Mouse (Mus musculus) forebrain, embryonic 10.5 days (tissue): Measurements from ENCODE around the gene Sgms1. TPM values are rescaled to one million over a fixed set of nuclear protein-coding genes. Genes with fewer than 3 reads are reported as not detected.
"Not testable (repeated sequence)": the region's sequence is repeated elsewhere in the genome, so short reads cannot be mapped to it uniquely, and the experiment has no call there.

Source experiments
- DNase-seq: peaks from one replicate; pipeline ENCODE4 v3.0.0-alpha.2; 2017; ENCODE audit warnings: low spot score; ENCODE audit errors: extremely low spot score
- H3K27ac ChIP-seq: fragments of 300-500 bp; sonication (generic); 2 replicates; pipeline ENCODE4 v1.5.1; 2016; ENCODE audit warnings: mild to moderate bottlenecking
- H3K27me3 ChIP-seq: fragments of 300-500 bp; sonication (generic); 2 replicates; pipeline ENCODE4 v1.6.1; 2016; ENCODE audit warnings: mild to moderate bottlenecking; ENCODE audit not compliant: poor library complexity, severe bottlenecking
- H3K36me3 ChIP-seq: fragments of 300-500 bp; sonication (generic); replicated peaks from 2 replicates; pipeline ENCODE4 v1.6.1; 2016; ENCODE audit warnings: mild to moderate bottlenecking, moderate library complexity
- H3K4me1 ChIP-seq: fragments of 300-500 bp; sonication (generic); 2 replicates; pipeline ENCODE4 v1.6.1; 2016
- H3K4me3 ChIP-seq: fragments of 300-500 bp; sonication (generic); 2 replicates; pipeline ENCODE4 v1.5.1; 2016; ENCODE audit warnings: mild to moderate bottlenecking, moderate library complexity
- H3K9me3 ChIP-seq: fragments of 300-500 bp; sonication (generic); 2 replicates; pipeline ENCODE4 v1.6.1; 2016; ENCODE audit warnings: mild to moderate bottlenecking, moderate library complexity
- WGBS: fragments of 180-500 bp; shearing (Covaris S2); methylation state at CpG from one replicate; pipeline ENCODE4 v1.1.7; 2016; 5-methylcytosine and 5-hydroxymethylcytosine counted together
- polyA plus RNA-seq: library from polyadenylated mRNA; unstranded; fragments of >200 nt; fragmentation: Nextera tagmentation; extraction: Ambion mirVana; gene quantifications from 2 replicates; pipeline ENCODE4 v1.2.1, GENCODE M21; 2016

The Sgms1 gene
- polyA plus RNA-seq, 1 experiment from 2014 or later = 15.1 TPM

DNA sequence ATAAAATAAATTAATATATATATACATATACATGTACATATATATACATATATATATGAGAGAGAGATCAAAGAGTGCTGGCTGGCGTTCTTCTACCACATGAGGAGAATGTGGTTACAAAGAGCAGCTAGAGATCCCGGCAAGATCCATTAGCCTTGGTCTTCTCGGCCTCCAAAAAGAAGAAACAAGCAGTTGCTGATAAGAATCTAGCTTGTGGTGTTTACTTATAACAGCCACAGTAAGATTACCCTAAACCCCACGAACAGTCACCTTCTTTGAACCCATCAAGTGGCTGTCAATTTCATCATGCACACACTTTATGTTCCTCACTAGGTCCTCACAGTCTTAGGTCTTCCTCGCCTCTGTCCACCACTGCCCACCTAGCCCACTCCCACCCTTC lies 240.8 kb downstream of the Sgms1 start:
- H3K4me3 ChIP-seq = no peak overlapping the region
- no peaks in the 10 kb centered on the region for H3K27me3 ChIP-seq
- no peak overlapping the region for H3K27ac ChIP-seq
- H3K36me3 ChIP-seq = no peaks in the 10 kb centered on the region
- 86% methylated on average over 5 of the region's 5 CpGs for WGBS
- no peaks in the 10 kb centered on the region for H3K4me1 ChIP-seq
- no peaks in the 10 kb centered on the region for H3K9me3 ChIP-seq
- DNase-seq = no peak

DNA sequence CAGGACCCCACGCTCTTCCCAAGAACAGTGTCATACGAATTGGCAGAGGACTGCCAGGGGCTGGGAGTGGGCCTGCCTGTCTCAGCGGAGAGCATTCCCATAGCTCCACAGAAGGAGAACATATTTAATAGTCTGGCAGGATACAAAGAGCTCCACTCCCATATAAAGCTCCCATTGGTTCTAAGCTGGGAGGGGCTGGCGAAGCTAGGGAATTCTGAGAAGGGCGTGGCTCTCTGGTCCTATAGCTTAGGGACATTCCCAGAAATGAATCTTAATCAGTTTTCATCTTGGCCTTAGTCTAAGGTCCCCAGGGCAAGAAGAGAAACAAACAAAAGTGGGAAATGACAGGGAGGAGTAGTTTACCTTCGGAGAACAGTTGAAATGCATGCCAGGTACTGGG lies 247.1 kb downstream of the Sgms1 start:
- 94% methylated on average over 6 of the region's 6 CpGs for WGBS
- no peaks in the 10 kb centered on the region for H3K4me1 ChIP-seq
- DNase-seq = no peak

GRCm38 (mm10) chr19:32138361-32139088 lies 251.0 kb downstream of the Sgms1 start:
- DNase-seq = no peak
- no peaks in the 10 kb centered on the region for H3K9me3 ChIP-seq
- no peaks in the 10 kb centered on the region for H3K36me3 ChIP-seq
- H3K4me1 ChIP-seq = peaks cover 9% of the 10 kb centered on the region
- H3K27ac ChIP-seq = no peak overlapping the region
- H3K27me3 ChIP-seq = no peaks in the 10 kb centered on the region
- WGBS = 83% methylated on average over 14 of the region's 14 CpGs
- H3K4me3 ChIP-seq = no peak overlapping the region

More for the DNA sequence above, 247.1 kb downstream of the Sgms1 start:
- Histone ChIP-seq H3K9me3 (no peaks in the 10 kb centered on the region), H3K27me3 (no peaks in the 10 kb centered on the region), H3K36me3 (no peaks in the 10 kb centered on the region), H3K4me3 (no peak overlapping the region), H3K27ac (no peak overlapping the region)

DNA sequence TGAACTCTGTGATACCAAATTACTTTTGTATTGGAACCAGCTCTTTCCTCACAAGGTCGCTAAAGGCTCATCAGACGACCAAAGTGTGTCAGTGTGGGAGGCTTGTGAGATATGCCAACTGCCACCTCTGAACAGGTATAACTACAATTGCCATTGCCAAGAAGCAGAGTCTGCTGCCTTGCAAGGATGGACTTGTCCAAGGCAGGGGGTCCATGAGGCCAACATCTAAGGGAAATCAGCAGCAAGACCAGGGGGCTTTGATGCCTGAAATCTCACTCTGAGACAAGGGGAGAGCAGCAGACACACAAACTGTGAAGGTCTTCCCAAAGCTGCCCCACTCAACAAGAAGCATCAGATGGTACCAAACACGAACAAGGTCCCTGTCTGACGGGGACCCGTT lies 251.6 kb downstream of the Sgms1 start:
- H3K9me3 ChIP-seq = no peaks in the 10 kb centered on the region
- H3K27me3 ChIP-seq = no peaks in the 10 kb centered on the region
- peaks cover 9% of the 10 kb centered on the region for H3K4me1 ChIP-seq
- no peak overlapping the region for H3K27ac ChIP-seq
- DNase-seq = no peak
- no peaks in the 10 kb centered on the region for H3K36me3 ChIP-seq
- 84% methylated on average over 5 of the region's 5 CpGs for WGBS
- no peak overlapping the region for H3K4me3 ChIP-seq

GRCm38 (mm10) chr19:32136888-32137625 lies 252.5 kb downstream of the Sgms1 start:
- Histone ChIP-seq H3K27me3 (no peaks in the 10 kb centered on the region), H3K27ac (no peak overlapping the region), H3K4me1 (peaks cover 10% of the 10 kb centered on the region), H3K9me3 (no peaks in the 10 kb centered on the region), H3K36me3 (no peaks in the 10 kb centered on the region), H3K4me3 (no peak overlapping the region)
- 65% methylated on average over 4 of the region's 4 CpGs for WGBS
- DNase-seq = no peak

DNA sequence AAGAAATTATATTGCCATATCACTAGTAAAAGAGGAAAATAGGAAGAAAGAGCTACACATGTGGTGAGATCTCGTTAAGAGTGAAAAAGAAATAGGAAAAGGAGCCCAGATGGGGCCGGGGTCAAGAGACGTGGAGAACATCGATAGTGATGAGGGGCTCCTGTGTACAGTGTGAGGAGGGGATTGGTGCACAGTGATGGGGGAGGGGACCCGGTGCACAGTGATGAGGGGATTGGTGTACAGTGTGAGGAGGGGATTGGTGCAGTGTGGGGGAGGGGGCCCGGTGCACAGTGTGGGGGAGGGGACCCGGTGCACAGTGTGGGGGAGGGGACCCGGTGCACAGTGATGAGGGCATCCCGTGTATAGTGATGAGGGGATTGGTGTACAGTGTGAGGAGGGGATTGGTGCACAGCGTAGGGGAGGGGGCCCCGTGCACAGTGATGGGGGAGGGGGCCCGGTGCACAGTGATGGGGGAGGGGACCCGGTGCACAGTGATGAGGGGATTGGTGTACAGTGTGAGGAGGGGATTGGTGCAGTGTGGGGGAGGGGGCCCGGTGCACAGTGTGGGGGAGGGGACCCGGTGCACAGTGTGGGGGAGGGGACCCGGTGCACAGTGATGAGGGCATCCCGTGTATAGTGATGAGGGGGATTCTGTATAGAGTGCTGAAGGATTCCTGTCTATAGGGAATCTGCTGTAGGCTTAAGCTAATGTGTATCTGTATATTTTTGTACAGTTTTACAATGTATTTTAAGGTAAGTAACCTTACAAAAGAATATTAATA lies 257.6 kb downstream of the Sgms1 start:
- H3K27ac ChIP-seq, H3K4me3 ChIP-seq, H3K9me3 ChIP-seq, H3K36me3 ChIP-seq, DNase-seq, H3K27me3 ChIP-seq: not testable (repeated sequence)
- WGBS = 89% methylated on average over 15 of the region's 17 CpGs
- H3K4me1 ChIP-seq = peaks cover 17% of the 10 kb centered on the region

- Histone ChIP-seq H3K9me3 (no peaks in the 10 kb centered on the region), H3K27ac (no peak overlapping the region), H3K36me3 (0 out of 2 replicates have a peak, but pooled peaks cover 4% of the 10 kb centered on the region), H3K4me1 (peaks cover 11% of the 10 kb centered on the region; the same call in 1 of the 2 replicates), H3K4me3 (no peak overlapping the region), H3K27me3 (no peaks in the 10 kb centered on the region)
- no peak for DNase-seq
- WGBS = 93% methylated on average over 8 of the region's 8 CpGs
Measured at GRCm38 (mm10) chr19:32129281-32129680, 260.2 kb downstream of the Sgms1 start.

DNA sequence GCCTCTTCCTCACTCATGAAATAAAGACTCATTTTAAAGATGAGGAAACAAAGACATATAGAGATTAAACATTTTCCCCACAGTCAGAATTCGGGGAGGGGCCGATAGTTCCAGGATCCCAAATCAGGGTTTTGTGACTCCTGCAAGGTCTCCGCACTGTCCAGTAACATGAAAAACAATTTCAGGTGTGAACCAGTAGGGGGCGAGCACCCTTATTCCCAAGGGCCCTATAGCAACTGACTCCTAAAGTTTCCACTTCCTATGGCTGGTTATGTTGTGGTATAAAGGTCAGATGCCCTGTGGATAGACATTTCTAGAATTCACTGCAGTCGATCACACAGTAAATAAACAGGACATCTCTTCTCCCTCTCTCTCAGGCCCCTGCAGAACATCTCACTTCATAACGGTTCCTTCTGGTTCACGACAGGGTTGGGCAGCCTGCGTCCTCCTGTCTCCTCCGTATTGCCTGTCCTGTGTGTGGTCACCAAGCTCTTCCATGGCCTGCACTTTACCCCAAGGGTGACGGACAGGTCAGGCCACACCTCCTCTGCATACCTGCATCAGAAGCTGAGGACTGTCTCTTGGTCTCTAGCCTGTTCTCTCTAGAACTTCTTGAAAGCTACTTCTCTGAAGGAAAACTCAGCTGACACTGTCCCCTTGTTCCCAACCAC lies 262.2 kb downstream of the Sgms1 start:
- H3K27me3 ChIP-seq = no peaks in the 10 kb centered on the region
- no peaks in the 10 kb centered on the region for H3K9me3 ChIP-seq
- DNase-seq = no peak

DNA sequence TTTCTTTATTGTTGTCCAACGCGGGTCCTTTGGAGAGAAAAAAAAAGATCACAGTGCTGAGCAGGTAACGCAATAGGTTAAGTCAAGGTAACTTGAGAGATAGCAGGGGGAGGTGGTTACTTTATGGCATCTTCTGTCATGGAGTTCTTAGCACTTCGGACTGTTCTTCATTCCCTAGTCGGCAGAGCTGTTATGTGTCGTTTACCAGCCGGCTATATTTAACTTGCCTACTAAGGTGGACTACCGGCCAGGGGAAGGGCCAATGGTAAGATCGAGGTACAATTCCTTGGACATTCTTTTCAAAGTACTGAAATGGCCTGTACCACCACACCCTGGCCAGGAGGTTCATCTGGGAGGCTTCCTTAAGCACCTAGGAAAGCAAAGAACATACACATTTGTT lies 265.4 kb downstream of the Sgms1 start:
- H3K27me3 ChIP-seq = no peaks in the 10 kb centered on the region
- 0 out of 2 replicates have a peak, but pooled peaks cover 4% of the 10 kb centered on the region for H3K36me3 ChIP-seq
- no peak overlapping the region for H3K27ac ChIP-seq
- no peak for DNase-seq
- H3K4me3 ChIP-seq = no peak overlapping the region
- no peaks in the 10 kb centered on the region for H3K4me1 ChIP-seq
- H3K9me3 ChIP-seq = no peaks in the 10 kb centered on the region
- 94% methylated on average over 9 of the region's 9 CpGs for WGBS

More for the DNA sequence above, 262.2 kb downstream of the Sgms1 start:
- no peak overlapping the region for H3K27ac ChIP-seq
- H3K36me3 ChIP-seq = 0 out of 2 replicates have a peak, but pooled peaks cover 4% of the 10 kb centered on the region
- WGBS = 76% methylated on average over 10 of the region's 10 CpGs
- peaks cover 11% of the 10 kb centered on the region; the same call in 1 of the 2 replicates for H3K4me1 ChIP-seq
- H3K4me3 ChIP-seq = no peak overlapping the region

GRCm38 (mm10) chr19:32123196-32123595 lies 266.3 kb downstream of the Sgms1 start:
- no peak for DNase-seq
- Histone ChIP-seq H3K27me3 (no peaks in the 10 kb centered on the region), H3K9me3 (no peaks in the 10 kb centered on the region), H3K4me3 (no peak overlapping the region), H3K4me1 (no peaks in the 10 kb centered on the region), H3K36me3 (no peaks in the 10 kb centered on the region), H3K27ac (no peak overlapping the region)
- 95% methylated on average over 5 of the region's 5 CpGs for whole genome bisulfite sequencing

DNA sequence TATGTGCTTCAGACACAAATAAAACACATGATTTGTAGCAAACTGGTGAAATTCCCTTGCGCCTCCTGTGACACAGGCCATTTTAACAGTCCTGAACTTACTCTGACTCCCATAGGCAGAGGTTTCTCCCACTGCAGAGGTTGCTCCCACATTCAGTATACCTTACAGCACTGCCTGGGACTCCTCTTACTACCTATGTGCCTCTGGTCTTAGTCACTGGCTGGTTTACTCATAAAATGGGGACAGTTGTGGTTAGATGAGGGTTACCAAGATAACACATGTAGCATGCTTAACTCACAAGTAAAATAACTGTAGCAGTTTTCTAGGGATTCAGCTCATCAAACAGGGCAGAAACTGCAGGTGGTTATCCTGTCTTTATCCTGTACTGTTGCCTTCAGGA lies 268.7 kb downstream of the Sgms1 start:
- H3K9me3 ChIP-seq = no peaks in the 10 kb centered on the region
- WGBS = 84% methylated on average over 1 of the region's 1 CpGs
- H3K4me1 ChIP-seq = no peaks in the 10 kb centered on the region
- no peaks in the 10 kb centered on the region for H3K27me3 ChIP-seq
- DNase-seq = no peak
- no peak overlapping the region for H3K27ac ChIP-seq
- no peak overlapping the region for H3K4me3 ChIP-seq
- H3K36me3 ChIP-seq = no peaks in the 10 kb centered on the region

- Histone ChIP-seq H3K36me3 (no peaks in the 10 kb centered on the region), H3K27me3 (no peaks in the 10 kb centered on the region), H3K9me3 (no peaks in the 10 kb centered on the region), H3K4me1 (no peaks in the 10 kb centered on the region), H3K27ac (no peak overlapping the region), H3K4me3 (no peak overlapping the region)
- DNase-seq = no peak
- 87% methylated on average over 2 of the region's 2 CpGs for WGBS
Measured at GRCm38 (mm10) chr19:32119666-32120065, 269.8 kb downstream of the Sgms1 start.
